Mouse (Mus musculus) heart, postnatal 25 days (tissue): Measurements from ENCODE around the gene Tmem161a. TPM values are rescaled to one million over a fixed set of nuclear protein-coding genes. Genes with fewer than 3 reads are reported as not detected.
"Not testable (repeated sequence)": the region's sequence is repeated elsewhere in the genome, so short reads cannot be mapped to it uniquely, and the experiment has no call there.

Source experiments
- DNase-seq: peaks from one replicate; pipeline ENCODE4 v3.0.0; 2022; ENCODE audit warnings: low spot score
- intact Hi-C: fragments of 180-260 bp; cut with DNase I; formaldehyde crosslinking; loops from one replicate; pipeline ENCODE4 v1.15.1; 2025
- total RNA-seq, 2 experiments: library from RNA; stranded (reverse); gene quantifications; 2 replicates each; pipeline ENCODE4 v1.2.3; 2021

Tmem161a gene
- total RNA-seq, 2 experiments from 2014 or later, result 93.0 to 98.1 TPM

GRCm38 (mm10) chr8:70200098-70200681, 28.0 kb downstream of the Tmem161a start:
- DNase-seq, result no peak
- intact Hi-C loops, result loop anchor here (2.0 kb wide), 1 partner anchor 23 kb away; no protein-coding TSS in a partner anchor

- DNase-seq, result no peak
- intact Hi-C loops, result loop anchor here (2.0 kb wide), 1 partner anchor 21 kb away; no protein-coding TSS in a partner anchor
Measured at GRCm38 (mm10) chr8:70201417-70201816, 29.3 kb downstream of the Tmem161a start.

DNA sequence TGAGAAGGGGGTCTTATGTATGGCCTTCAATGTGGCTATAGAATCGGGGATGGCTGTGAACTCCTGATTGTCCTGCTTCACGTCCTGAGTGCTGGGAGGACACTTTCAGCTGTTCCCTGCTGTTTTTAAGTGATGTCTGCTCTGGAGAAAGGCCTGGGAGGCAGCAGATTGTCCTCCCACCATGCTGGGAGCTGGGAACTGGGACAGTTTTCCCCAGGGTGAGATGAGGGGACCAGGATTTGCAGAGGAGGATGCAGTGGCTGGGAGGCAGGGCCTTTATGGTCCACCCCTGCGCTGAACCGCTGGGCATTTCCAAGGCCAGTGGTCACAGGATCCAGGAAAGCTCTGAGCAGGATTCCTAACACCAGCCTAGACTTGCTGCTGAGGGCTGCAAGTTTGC, 30.9 kb downstream of the Tmem161a start:
- intact Hi-C loops, result no loop called here

GRCm38 (mm10) chr8:70204757-70205156, 32.6 kb downstream of the Tmem161a start:
- no peak for DNase-seq
- intact Hi-C loops, result no loop called here

More for the DNA sequence above, 30.9 kb downstream of the Tmem161a start:
- DNase-seq, result no peak

GRCm38 (mm10) chr8:70208130-70208529, 36.0 kb downstream of the Tmem161a start:
- DNase-seq, result no peak
- intact Hi-C loops, result no loop called here

- no peak for DNase-seq
- intact Hi-C loops, result no loop called here
Measured at GRCm38 (mm10) chr8:70210538-70210937, 38.4 kb downstream of the Tmem161a start.

DNA sequence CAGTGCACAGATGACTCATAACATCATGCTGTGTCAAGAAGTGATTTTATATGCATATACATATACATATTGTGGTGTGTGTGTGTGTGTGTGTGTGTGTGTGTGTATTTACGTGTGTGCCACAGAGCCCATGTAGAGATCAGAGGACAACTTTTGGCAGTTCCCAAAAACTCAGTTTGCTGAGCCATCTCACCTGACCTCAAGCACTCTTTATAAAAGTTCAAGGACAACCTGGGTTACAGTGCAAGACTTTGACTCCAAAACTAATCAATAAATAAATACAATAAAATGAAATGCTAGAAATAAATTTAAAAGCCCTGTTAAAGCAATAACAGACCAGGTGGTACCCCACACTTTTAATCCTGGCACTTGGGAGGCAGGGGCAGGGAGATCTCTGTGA, 39.1 kb downstream of the Tmem161a start:
- no peak for DNase-seq
- intact Hi-C loops, result no loop called here

DNA sequence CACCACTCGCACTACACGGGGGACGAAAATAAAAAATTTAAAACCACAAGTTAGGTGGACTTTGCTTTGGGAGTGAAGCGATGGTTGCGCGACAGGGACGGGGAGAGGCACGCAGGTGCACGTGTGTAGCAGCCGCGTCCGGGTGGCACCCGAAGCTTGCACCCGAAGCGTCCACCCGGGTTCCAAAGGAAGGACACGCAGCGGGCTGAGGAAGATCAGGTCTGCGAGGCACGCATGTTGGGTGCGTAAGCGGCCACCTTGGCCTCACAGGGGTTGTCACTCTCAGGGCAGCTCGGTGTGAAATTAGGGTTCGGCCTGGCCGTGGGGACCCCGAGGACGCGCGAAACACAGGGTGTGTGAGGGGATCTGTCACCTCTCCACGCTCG, 39.6 kb downstream of the Tmem161a start:
- no peak for DNase-seq
- intact Hi-C loops, result no loop called here

GRCm38 (mm10) chr8:70212112-70213055, 40.2 kb downstream of the Tmem161a start, which contains the start of gene Slc25a42:
Slc25a42 (minus strand) TSS chr8:70212305.
- DNase-seq, result peak; percentile 99
- intact Hi-C loops, result no loop called here

DNA sequence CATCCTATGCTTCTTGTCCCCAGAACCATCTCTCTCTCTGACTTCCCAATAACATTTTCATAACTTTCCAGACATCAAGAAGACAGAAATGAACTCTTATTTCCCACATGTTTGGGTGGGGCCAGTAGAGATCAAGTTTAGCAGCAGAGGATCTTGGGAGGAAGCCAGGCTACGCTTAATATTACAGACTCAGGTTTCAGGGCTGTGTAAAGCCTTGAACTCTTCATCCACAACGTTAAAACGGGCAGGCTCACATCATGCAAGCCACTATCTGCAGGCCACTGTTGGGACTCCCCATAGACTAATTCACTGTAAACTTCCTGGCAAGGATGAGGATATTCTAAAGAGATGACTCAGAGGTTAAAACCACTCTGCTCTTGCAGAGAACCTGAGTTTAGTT, 42.3 kb downstream of the Tmem161a start:
- no peak for DNase-seq
- intact Hi-C loops, result no loop called here

DNA sequence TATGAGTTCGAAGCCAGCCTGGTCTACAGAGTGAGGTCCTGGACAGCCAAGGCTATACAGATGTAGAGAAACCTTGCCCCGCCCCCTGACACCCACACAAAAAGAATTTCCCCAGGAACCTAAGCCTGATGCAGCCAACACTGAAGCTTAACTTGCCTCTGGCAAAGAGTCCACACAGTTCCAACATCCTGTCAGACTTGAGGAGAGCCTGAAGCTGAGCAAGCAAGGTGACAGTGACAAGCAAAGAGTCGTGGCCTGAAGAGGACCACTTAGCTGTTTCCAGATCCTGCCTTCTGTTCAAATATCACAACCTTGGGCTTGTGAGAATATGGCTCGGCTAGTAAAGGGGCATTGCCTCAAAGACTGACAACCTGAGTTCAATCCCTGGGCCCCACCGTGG, 42.9 kb downstream of the Tmem161a start:
- DNase-seq, result no peak
- intact Hi-C loops, result no loop called here

DNA sequence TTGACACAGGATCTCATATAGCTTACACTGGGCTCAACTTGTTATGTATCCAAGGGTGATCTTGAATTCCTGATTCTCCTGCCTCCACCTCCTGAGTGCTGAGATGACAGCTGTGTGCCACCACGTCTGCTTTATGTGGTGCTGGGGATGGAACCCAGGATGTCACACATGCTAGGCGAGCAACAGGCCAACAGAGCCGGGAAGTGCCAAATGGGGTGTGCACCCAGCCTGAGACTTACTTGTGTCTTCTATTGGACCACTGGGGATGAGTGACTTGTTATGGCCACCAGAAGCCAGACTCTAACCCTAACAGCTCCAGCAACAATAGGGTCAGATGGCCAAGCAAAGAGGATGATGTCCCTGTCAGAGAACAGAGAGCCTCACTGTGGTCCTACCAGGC, 44.0 kb downstream of the Tmem161a start:
- intact Hi-C loops, DNase-seq: not testable (repeated sequence)

DNA sequence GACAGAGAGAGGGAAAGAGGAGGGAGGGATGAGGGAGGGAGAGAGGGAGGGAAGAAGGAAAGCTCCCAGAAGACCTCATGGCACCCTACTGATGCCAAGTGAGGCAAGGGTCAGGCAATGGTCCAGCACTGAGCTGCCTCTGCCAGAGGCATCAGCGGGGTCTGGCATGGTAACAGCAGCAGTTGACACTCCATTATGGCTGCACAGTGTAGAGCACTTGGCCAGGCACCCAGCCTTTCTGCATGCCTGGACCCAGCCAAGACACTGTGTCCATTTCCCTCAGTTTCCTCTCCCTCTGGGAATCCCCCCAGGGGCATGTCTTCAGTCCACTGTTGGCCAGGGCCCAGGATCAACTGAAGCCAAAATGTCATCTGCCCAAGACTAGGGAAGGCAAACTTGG, 44.4 kb downstream of the Tmem161a start:
- peak; percentile 71 for DNase-seq

GRCm38 (mm10) chr8:70217441-70217840, 45.3 kb downstream of the Tmem161a start:
- intact Hi-C loops, result no loop called here
- DNase-seq, result no peak

More for the DNA sequence above, 44.4 kb downstream of the Tmem161a start:
- intact Hi-C loops, result no loop called here

DNA sequence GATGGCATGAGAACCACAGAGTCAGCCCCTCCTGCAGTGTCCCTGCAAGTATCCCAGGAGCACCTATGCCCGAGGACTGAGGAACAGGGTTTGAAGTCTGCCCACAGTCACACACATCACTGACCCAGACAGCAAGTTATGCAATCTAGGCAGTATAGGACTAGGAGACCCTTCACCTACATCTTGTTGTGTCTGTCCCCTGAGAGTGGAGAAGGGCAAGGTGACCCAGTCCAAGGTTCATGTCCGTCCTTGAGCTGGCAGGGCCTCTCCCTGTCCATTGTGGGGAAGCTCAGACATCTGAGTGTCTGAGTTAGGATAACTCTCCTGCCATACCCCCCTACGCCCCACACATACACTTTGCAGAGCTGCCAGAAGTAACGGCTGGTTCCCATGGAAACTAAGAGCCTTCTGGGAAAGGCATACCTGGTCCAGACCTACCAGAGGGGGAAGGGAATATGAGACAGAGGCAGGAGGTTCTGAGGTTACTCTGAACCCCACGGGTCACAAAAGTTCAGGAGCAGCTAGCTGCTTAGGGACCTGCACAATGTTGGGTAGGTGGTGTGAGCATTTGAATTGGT, 47.0 kb downstream of the Tmem161a start:
- DNase-seq, result no peak
- intact Hi-C loops, result no loop called here

DNA sequence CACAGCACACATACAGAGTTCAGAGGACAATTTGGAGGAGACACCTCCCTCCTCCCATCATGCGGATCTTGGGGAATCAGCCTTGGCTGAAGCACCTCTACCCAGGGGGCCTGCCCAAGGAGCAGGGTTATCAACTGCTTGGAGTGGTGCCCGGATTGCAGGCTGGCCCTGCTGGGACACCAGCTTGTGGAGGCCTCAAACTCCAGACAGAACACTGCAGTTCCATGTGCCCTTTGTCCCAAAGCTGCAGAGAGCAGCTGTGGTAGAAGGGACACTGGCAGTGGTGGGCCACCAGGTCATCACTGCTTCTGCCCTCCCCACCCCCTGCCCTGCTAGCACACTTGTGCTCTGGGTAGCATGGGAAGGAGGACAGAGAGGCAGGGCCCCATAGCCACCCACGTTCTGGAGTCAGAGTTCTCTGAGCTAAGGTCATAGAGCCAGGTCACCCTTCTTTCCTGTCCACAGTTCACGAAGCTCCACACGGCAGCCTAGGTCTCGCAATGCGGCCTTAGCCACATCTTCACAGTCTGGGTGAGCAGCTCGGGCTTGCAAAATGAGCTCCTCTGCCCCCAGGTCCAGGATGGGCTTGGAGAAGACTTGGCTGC, 48.2 kb downstream of the Tmem161a start:
- intact Hi-C loops, result loop anchor here (5.0 kb wide), 1 partner anchor 113 kb away; no protein-coding TSS in a partner anchor
- no peak for DNase-seq

- intact Hi-C loops, result loop anchor here (5.0 kb wide), 1 partner anchor 114 kb away; no protein-coding TSS in a partner anchor
- DNase-seq, result no peak
Measured at GRCm38 (mm10) chr8:70220911-70221310, 48.8 kb downstream of the Tmem161a start.

GRCm38 (mm10) chr8:70222041-70222440, 49.9 kb downstream of the Tmem161a start:
- intact Hi-C loops, result loop anchor here (2.0 to 5.0 kb wide), 4 partner anchors 21 to 135 kb away; no protein-coding TSS in a partner anchor

DNA sequence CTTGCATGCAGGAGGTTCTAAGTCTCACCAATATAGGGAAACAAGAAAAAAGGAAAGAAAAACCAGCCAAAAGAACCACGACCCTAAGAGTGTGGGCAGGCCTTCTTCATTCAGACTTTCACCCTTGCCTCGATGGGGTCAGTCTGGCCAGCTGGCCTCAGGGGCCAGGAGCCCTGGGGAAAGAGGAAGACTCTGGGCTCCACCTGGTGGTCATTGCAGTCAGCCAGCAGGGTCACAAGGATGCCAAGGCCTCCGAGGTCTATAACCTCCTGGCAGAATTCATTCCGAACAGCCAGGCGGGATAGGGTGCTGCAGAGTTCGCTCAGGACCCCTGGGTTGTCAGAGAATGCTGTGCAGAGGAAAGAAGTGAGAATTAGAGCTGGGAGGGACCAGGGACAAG, 51.2 kb downstream of the Tmem161a start:
- DNase-seq, result no peak
- intact Hi-C loops, result loop anchor here (2.0 to 5.0 kb wide), 4 partner anchors 23 to 137 kb away; no protein-coding TSS in a partner anchor

More at GRCm38 (mm10) chr8:70222041-70222440, 49.9 kb downstream of the Tmem161a start:
- no peak for DNase-seq

- DNase-seq, result no peak
- intact Hi-C loops, result no loop called here
Measured at GRCm38 (mm10) chr8:70227997-70228396, 55.8 kb downstream of the Tmem161a start.
